Mouse (Mus musculus) hindbrain, embryonic 13.5 days (tissue): Measurements from ENCODE around the gene Hmgn1. TPM values are rescaled to one million over a fixed set of nuclear protein-coding genes. Genes with fewer than 3 reads are reported as not detected.
"Not testable (repeated sequence)": the region's sequence is repeated elsewhere in the genome, so short reads cannot be mapped to it uniquely, and the experiment has no call there.

Source experiments
- ATAC-seq: fragments of 200-750 bp; cut with Nextera tagmentation; 2 replicates; pipeline ENCODE4 v1.8.0; 2017; ENCODE audit warnings: moderate TSS enrichment; ENCODE audit not compliant: low FRiP score
- H3K27ac ChIP-seq: fragments of 300-500 bp; sonication (generic); 2 replicates; pipeline ENCODE4 v1.5.1; 2015; ENCODE audit warnings: inconsistent platforms, mild to moderate bottlenecking, moderate library complexity
- H3K27me3 ChIP-seq: fragments of 300-500 bp; sonication (generic); 2 replicates; pipeline ENCODE4 v1.6.1; 2015; ENCODE audit warnings: mild to moderate bottlenecking, inconsistent platforms
- H3K36me3 ChIP-seq: fragments of 300-500 bp; sonication (generic); 2 replicates; pipeline ENCODE4 v1.6.1; 2015; ENCODE audit warnings: mild to moderate bottlenecking, inconsistent platforms
- H3K4me1 ChIP-seq: fragments of 300-500 bp; sonication (generic); replicated peaks from 2 replicates; pipeline ENCODE4 v1.6.1; 2015; ENCODE audit warnings: inconsistent platforms
- H3K4me2 ChIP-seq: fragments of 300-500 bp; sonication (generic); 2 replicates; pipeline ENCODE4 v1.6.1; 2015; ENCODE audit warnings: inconsistent platforms, mild to moderate bottlenecking, moderate library complexity
- H3K4me3 ChIP-seq: fragments of 300-500 bp; sonication (generic); 2 replicates; pipeline ENCODE4 v1.5.1; 2015; ENCODE audit warnings: mild to moderate bottlenecking, inconsistent platforms
- H3K9ac ChIP-seq: fragments of 300-500 bp; sonication (generic); 2 replicates; pipeline ENCODE4 v1.6.1; 2015; ENCODE audit warnings: mild to moderate bottlenecking, inconsistent platforms
- H3K9me3 ChIP-seq: fragments of 300-500 bp; sonication (generic); 2 replicates; pipeline ENCODE4 v1.6.1; 2016; ENCODE audit warnings: inconsistent platforms
- whole genome bisulfite sequencing: fragments of 180-500 bp; shearing (Covaris S2); methylation state at CpG from one replicate; pipeline ENCODE4 v1.1.7; 2015; 5-methylcytosine and 5-hydroxymethylcytosine counted together
- polyA plus RNA-seq: library from polyadenylated mRNA; unstranded; fragments of >200 nt; fragmentation: Nextera tagmentation; extraction: Ambion mirVana; gene quantifications from 2 replicates; pipeline ENCODE4 v1.2.1, GENCODE M21; 2015

Gene Hmgn1
- polyA plus RNA-seq, 1 experiment from 2014 or later: 477 TPM

GRCm38 (mm10) chr16:96154476-96154875 is 26.9 kb upstream of the Hmgn1 start:
- Histone ChIP-seq H3K27ac (no peak overlapping the region), H3K9me3 (no peaks in the 10 kb centered on the region), H3K4me3 (no peak overlapping the region), H3K27me3 (no peaks in the 10 kb centered on the region), H3K9ac (no peak overlapping the region), H3K4me2 (no peak overlapping the region), H3K36me3 (peaks cover 50% of the 10 kb centered on the region), H3K4me1 (peaks cover 28% of the 10 kb centered on the region)
- ATAC-seq: no peak
- WGBS: 95% methylated on average over 2 of the region's 2 CpGs

DNA sequence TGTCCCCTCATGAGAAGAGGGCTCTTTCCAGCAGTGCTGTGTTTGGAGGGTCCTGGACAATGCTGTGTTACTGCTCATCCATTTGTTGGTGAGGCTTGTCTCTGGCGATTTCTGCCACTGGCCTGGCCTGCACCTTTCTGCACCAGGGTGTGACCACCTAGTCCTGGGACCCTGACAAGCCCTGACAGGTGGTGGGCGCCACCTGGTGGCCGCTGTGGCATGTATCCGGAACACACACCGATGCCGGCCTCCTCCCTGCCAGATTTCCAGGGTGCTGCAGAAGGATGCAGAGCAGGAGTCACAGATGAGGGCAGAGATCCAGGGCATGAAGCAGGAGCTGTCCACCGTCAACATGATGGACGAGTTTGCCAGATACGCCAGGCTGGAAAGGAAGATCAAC is 24.0 kb upstream of the Hmgn1 start:
- H3K4me2 ChIP-seq: no peak overlapping the region
- ATAC-seq: peak; percentile 55; the same call in 1 of the 2 replicates
- H3K27ac ChIP-seq: no peak overlapping the region
- H3K27me3 ChIP-seq: no peaks in the 10 kb centered on the region
- peaks cover 24% of the 10 kb centered on the region for H3K4me1 ChIP-seq
- H3K4me3 ChIP-seq: no peak overlapping the region
- no peak overlapping the region; the same call in 1 of the 2 replicates for H3K9ac ChIP-seq
- no peaks in the 10 kb centered on the region for H3K9me3 ChIP-seq
- WGBS: 23% methylated on average over 9 of the region's 9 CpGs
- H3K36me3 ChIP-seq: peaks cover 42% of the 10 kb centered on the region

DNA sequence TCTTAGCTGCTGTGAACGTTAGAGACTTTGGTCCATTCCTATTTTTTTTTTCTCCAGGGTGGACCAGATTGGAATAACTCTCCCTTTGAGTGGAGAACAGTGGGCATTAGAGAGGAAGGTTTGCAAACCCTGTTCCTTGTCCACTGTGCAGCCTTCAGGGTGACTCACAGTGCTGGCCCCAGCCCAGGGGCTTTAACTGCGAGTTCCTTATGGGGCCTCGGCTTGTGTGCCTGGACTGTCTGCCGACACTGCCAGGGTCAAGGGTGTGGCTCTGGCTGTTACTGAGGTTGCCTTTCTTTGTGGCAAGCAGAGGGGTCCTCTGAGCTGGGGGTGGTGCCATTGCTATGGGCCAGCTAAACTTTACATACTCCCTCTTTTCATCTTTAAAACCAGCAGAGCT is 23.5 kb upstream of the Hmgn1 start:
- peak overlapping the region; percentile 29; the same call in 1 of the 2 replicates for H3K9ac ChIP-seq
- ATAC-seq: no peak
- no peak overlapping the region for H3K27ac ChIP-seq
- H3K27me3 ChIP-seq: no peaks in the 10 kb centered on the region
- 76% methylated on average over 4 of the region's 4 CpGs for WGBS
- H3K9me3 ChIP-seq: no peaks in the 10 kb centered on the region
- H3K4me3 ChIP-seq: no peak overlapping the region
- H3K4me2 ChIP-seq: no peak overlapping the region
- peaks cover 30% of the 10 kb centered on the region for H3K4me1 ChIP-seq
- peaks cover 39% of the 10 kb centered on the region for H3K36me3 ChIP-seq

- Histone ChIP-seq H3K27ac (no peak overlapping the region), H3K4me3 (no peak overlapping the region), H3K4me2 (no peak overlapping the region), H3K4me1 (peaks cover 33% of the 10 kb centered on the region), H3K9ac (0 out of 2 replicates have a peak overlapping the region, but pooled peaks have one; percentile 13), H3K9me3 (no peaks in the 10 kb centered on the region), H3K36me3 (peaks cover 22% of the 10 kb centered on the region), H3K27me3 (no peaks in the 10 kb centered on the region)
- 75% methylated on average over 9 of the region's 9 CpGs for WGBS
- ATAC-seq: no peak
These were observed 21.8 kb upstream of the Hmgn1 start for GRCm38 (mm10) chr16:96149311-96149710.

DNA sequence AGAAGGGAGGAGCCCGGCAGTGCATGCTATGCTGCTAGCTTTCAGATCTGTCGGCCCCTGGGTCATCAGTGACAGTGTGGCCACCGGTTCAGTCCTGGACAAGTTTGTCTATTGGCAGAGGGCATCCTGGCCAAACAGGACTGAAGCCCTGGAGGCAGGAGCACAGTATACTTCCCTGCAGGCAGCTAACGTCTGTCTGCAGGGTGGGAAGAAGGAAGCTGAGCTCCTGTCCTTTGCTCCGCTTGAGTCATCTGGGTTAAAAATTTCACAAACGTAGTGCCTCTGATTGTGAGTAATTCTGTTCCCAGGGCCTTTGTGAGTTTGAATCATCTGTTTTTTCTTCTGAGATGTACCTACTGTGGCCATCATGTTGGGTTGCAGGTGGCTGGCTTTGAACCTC is 21.3 kb upstream of the Hmgn1 start:
- Histone ChIP-seq H3K4me3 (no peak overlapping the region), H3K9me3 (no peaks in the 10 kb centered on the region), H3K27me3 (no peaks in the 10 kb centered on the region), H3K27ac (no peak overlapping the region), H3K4me1 (peaks cover 33% of the 10 kb centered on the region), H3K9ac (peak overlapping the region; percentile 13; the same call in 1 of the 2 replicates), H3K4me2 (no peak overlapping the region), H3K36me3 (peaks cover 18% of the 10 kb centered on the region)
- WGBS: 80% methylated on average over 6 of the region's 6 CpGs
- no peak for ATAC-seq

DNA sequence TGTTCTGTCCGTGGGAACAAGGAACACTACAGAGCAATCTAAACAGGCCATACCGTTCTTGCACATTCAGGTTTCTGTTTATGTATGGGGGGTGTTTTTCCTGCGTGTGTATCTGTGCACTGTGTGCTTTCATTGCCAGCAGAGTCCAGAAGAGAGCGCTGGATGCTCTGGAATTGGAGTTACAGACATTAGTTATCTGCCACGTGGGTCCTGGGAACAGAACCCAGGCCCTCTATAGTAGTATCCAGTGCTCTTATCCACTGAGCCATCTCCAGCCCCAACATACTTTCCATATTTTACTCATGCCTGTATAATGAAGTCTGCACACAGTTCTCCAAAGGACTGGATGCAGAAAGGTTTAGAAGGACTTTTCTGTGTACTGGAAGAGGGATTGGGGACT is 18.3 kb upstream of the Hmgn1 start:
- peak overlapping the region; percentile 86 for H3K4me3 ChIP-seq
- WGBS: 0% methylated on average over 5 of the region's 5 CpGs
- peaks cover 30% of the 10 kb centered on the region for H3K4me1 ChIP-seq
- peak overlapping the region; percentile 91 for H3K9ac ChIP-seq
- ATAC-seq: no peak; the same call in 1 of the 2 replicates
- peak overlapping the region; percentile 84 for H3K27ac ChIP-seq
- H3K9me3 ChIP-seq: 0 out of 2 replicates have a peak, but pooled peaks cover 2% of the 10 kb centered on the region
- H3K36me3 ChIP-seq: no peaks in the 10 kb centered on the region
- H3K27me3 ChIP-seq: 0 out of 2 replicates have a peak, but pooled peaks cover 2% of the 10 kb centered on the region
- H3K4me2 ChIP-seq: peak overlapping the region; percentile 80

GRCm38 (mm10) chr16:96145110-96145800 is 17.7 kb upstream of the Hmgn1 start, which contains the start of gene Wrb:
Gene Wrb, plus strand, starts transcription at chr16:96145407.
- WGBS: under 1% methylated on average over 68 of the region's 68 CpGs
- 0 out of 2 replicates have a peak, but pooled peaks cover 2% of the 10 kb centered on the region for H3K27me3 ChIP-seq
- H3K36me3 ChIP-seq: no peaks in the 10 kb centered on the region
- peak; percentile 97 for ATAC-seq
- peak within 1 kb of the TSS; percentile 80 for H3K4me2 ChIP-seq
- 0 out of 2 replicates have a peak, but pooled peaks cover 2% of the 10 kb centered on the region for H3K9me3 ChIP-seq
- H3K27ac ChIP-seq: peak within 1 kb of the TSS; percentile 84
- peak within 1 kb of the TSS; percentile 91 for H3K9ac ChIP-seq
- H3K4me1 ChIP-seq: peaks cover 30% of the 10 kb centered on the region
- H3K4me3 ChIP-seq: peak within 1 kb of the TSS; percentile 86

DNA sequence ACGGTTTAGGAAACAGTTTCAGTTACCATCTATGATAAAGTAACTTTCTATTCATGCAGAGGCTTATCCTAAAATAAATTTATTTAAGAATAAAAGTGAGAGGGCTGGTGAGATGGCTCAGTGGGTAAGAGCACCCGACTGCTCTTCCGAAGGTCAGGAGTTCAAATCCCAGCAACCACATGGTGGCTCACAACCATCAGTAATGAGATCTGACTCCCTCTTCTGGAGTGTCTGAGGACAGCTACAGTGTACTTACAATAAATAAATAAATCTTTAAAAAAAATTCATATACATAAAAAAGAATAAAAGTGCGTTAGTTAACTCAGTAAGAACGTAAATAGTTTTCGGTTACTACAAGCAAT is 17.2 kb upstream of the Hmgn1 start:
- not testable (repeated sequence) for H3K9me3 ChIP-seq, H3K27ac ChIP-seq, H3K36me3 ChIP-seq, H3K9ac ChIP-seq, H3K27me3 ChIP-seq
- peak overlapping the region; percentile 86; the same call in 1 of the 2 replicates for H3K4me3 ChIP-seq
- peak; percentile 50 for ATAC-seq
- H3K4me1 ChIP-seq: peaks cover 30% of the 10 kb centered on the region
- peak overlapping the region; percentile 13; the same call in 1 of the 2 replicates for H3K4me2 ChIP-seq
- 31% methylated on average over 6 of the region's 6 CpGs for WGBS

DNA sequence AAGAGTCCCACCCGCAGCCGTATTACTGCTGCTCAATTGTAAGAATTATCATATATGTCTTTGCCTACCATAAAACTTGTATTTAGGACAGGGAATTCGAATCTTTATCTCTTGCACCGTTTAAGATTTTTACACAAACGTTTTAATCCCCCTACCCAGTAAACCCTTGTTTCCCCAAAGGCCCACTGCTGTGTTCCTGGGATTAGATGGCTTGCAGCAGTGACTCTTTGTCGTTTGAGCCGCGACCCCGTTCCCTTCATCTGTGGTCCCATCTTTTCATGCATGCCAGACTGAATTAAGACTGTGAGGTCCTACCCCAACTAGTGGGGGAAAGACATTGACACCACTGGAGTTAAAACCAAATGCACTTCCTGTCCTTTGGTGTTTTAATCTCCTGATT is 937 bp upstream of the Hmgn1 start:
- Histone ChIP-seq H3K27ac (peak overlapping the region; percentile 99), H3K4me1 (peaks cover 36% of the 10 kb centered on the region), H3K4me3 (peak overlapping the region; percentile 92), H3K9ac (peak overlapping the region; percentile 82), H3K27me3 (no peaks in the 10 kb centered on the region), H3K4me2 (peak overlapping the region; percentile 55), H3K9me3 (no peaks in the 10 kb centered on the region), H3K36me3 (peaks cover 31% of the 10 kb centered on the region)
- WGBS: 1% methylated on average over 9 of the region's 9 CpGs
- no peak for ATAC-seq

- Histone ChIP-seq H3K27ac (peak overlapping the region; percentile 99), H3K9ac (peak overlapping the region; percentile 99), H3K4me2 (peak overlapping the region; percentile 95), H3K27me3 (no peaks in the 10 kb centered on the region), H3K4me3 (peak overlapping the region; percentile 92), H3K4me1 (peaks cover 36% of the 10 kb centered on the region), H3K9me3 (no peaks in the 10 kb centered on the region), H3K36me3 (peaks cover 43% of the 10 kb centered on the region)
- 0% methylated on average over 25 of the region's 52 CpGs for WGBS
- ATAC-seq: peak; percentile 82
These were observed 257 bp downstream of the Hmgn1 start for GRCm38 (mm10) chr16:96127288-96127656.

- WGBS: 7% methylated on average over 19 of the region's 19 CpGs
- no peaks in the 10 kb centered on the region for H3K27me3 ChIP-seq
- peak overlapping the region; percentile 95 for H3K4me2 ChIP-seq
- peaks cover 46% of the 10 kb centered on the region for H3K36me3 ChIP-seq
- peak overlapping the region; percentile 99 for H3K9ac ChIP-seq
- H3K27ac ChIP-seq: peak overlapping the region; percentile 99
- peak overlapping the region; percentile 92 for H3K4me3 ChIP-seq
- H3K4me1 ChIP-seq: peaks cover 36% of the 10 kb centered on the region
- no peak for ATAC-seq
- no peaks in the 10 kb centered on the region for H3K9me3 ChIP-seq
These were observed 801 bp downstream of the Hmgn1 start for GRCm38 (mm10) chr16:96126684-96127171.

- Histone ChIP-seq H3K36me3 (peaks cover 71% of the 10 kb centered on the region), H3K27me3 (no peaks in the 10 kb centered on the region), H3K9ac (no peak overlapping the region), H3K4me2 (no peak overlapping the region), H3K27ac (no peak overlapping the region), H3K4me3 (no peak overlapping the region), H3K9me3 (no peaks in the 10 kb centered on the region), H3K4me1 (peaks cover 14% of the 10 kb centered on the region)
- ATAC-seq: no peak
- WGBS: 83% methylated on average over 4 of the region's 4 CpGs
These were observed 7.4 kb downstream of the Hmgn1 start for GRCm38 (mm10) chr16:96120022-96120623.
